Mouse (Mus musculus): ENCODE measurements around the gene Cdk5. TPM values are rescaled to one million over a fixed set of nuclear protein-coding genes. Genes with fewer than 3 reads are reported as not detected.

Cdk5 gene
- total RNA-seq, 2 experiments from 2014 or later: 138 to 149 TPM

- DNase-seq (ENCODE audit: low spot score in 2 of 2): no peak
- intact Hi-C loops (cut with DNase I): no loop called here
Measured at GRCm38 (mm10) chr5:24441187-24441586, 17.9 kb upstream of the Cdk5 start.

- no peak for DNase-seq (ENCODE audit: low spot score in 2 of 2)
- intact Hi-C loops (cut with DNase I): no loop called here
Measured at GRCm38 (mm10) chr5:24433993-24434392, 10.7 kb upstream of the Cdk5 start.

- intact Hi-C loops (cut with DNase I): no loop called here
- DNase-seq (ENCODE audit: low spot score in 2 of 2): no peak
Measured at GRCm38 (mm10) chr5:24428596-24428995, 5.3 kb upstream of the Cdk5 start.

DNA sequence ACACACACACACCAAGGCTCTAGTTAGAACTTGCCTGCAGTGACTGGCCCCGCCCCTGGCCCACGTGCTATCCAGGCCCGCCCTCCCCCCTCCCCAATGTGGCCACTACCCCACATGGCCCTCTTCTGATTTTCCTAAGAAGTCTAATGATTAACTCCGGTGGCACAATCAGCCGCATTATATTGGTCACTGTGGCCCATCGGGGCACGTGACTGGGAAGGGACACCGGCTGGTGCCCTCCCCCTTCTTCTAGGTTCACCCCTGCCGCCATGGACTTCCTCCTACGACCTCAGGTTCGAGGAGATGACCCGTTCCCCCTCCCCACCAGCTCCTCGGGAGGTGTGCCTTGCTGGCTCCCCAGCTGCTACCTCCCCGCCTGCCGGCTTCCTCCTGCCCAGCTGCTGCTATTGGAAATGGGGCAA, 4.7 kb upstream of the Cdk5 start:
- DNase-seq (ENCODE audit: low spot score in 2 of 2): no peak
- intact Hi-C loops (cut with DNase I): no loop called here

- intact Hi-C loops (cut with DNase I): no loop called here
- no peak for DNase-seq (ENCODE audit: low spot score in 2 of 2)
Measured at GRCm38 (mm10) chr5:24427285-24427633, 3.9 kb upstream of the Cdk5 start.

GRCm38 (mm10) chr5:24426556-24427284, 3.4 kb upstream of the Cdk5 start:
- intact Hi-C loops (cut with DNase I): no loop called here
- no peak for DNase-seq (ENCODE audit: low spot score in 2 of 2)

DNA sequence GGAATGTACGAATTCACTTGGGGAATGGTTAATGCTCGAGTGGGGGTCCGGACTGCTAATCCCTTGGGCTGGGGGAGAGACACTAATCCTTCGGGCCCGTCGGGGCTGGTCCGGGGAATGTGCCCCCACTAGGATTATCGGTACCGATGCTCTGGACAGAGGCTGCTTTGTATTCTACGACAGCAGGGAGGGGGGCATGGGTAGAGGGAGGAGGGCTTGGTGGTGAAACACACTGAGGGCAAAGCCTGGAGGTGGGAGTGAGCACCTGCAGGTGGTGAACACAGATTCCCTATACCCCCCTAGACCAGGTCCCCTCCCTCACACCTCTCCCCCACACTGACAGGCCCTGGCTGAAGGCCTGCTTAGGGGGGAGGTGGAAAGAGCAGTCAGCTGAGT, 2.7 kb upstream of the Cdk5 start:
- intact Hi-C loops (cut with DNase I): no loop called here
- DNase-seq (ENCODE audit: low spot score in 2 of 2): no peak

DNA sequence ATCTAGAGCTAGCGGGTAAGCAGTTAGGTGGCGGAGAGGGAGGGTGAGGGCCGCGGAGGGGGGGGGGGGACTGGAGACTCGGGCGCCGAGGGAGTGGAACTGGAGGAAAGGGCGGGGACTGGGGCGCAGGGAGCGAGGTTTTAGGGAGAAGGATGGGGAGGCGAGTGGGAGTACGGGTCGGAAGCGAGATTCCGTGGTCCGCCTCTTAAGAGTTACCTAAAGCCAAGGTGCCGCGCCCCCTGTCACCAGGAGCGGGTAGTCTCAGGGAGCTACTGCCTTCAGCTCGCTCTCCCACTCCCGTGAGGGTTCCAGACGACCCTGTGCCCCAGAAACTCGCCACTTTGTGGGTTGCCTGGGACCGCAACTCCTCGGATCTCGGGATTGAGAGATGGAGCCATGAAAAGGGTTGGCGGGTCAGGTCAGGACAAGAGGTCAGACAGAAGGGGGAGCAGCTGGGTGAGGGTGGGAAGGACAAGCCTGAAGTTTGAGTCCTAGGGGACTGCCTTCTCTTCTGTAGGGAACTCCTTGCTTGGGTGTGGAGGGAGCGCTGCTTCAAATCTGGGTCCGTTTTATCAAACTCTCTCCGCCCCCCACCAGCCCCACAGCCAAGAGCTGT, 2.2 kb upstream of the Cdk5 start:
- intact Hi-C loops (cut with DNase I): no loop called here
- DNase-seq (ENCODE audit: low spot score in 2 of 2): no peak

DNA sequence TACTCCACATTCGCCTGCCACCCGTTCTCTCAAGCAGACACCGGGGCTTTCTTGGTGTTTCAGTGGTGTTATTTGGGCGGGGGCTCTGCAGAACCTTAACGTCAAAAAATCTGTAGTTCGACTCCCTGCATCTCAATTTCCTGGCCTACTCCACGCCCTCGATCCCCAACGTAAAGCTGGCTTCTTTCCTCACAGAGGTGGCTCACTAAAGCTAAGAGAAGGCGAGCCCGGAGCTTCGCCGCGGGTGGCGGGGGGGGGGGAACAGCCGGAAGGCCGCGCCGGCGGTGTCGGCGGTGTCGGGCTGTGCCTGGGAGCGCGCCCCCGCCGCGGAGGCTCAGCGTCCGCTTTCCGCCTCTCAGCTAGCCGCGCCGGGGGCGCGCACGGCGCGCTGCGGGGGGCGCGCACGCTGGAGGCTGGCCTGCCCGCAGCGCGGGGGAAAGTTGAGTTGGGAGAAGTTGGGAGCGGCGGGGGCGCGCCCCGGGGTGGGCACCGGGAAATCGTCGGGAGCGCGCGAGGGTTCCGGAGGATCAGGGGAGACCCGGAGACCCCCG, 1.6 kb upstream of the Cdk5 start:
- peak; percentile 67 to 73 for DNase-seq (ENCODE audit: low spot score in 2 of 2)
- intact Hi-C loops (cut with DNase I): no loop called here

DNA sequence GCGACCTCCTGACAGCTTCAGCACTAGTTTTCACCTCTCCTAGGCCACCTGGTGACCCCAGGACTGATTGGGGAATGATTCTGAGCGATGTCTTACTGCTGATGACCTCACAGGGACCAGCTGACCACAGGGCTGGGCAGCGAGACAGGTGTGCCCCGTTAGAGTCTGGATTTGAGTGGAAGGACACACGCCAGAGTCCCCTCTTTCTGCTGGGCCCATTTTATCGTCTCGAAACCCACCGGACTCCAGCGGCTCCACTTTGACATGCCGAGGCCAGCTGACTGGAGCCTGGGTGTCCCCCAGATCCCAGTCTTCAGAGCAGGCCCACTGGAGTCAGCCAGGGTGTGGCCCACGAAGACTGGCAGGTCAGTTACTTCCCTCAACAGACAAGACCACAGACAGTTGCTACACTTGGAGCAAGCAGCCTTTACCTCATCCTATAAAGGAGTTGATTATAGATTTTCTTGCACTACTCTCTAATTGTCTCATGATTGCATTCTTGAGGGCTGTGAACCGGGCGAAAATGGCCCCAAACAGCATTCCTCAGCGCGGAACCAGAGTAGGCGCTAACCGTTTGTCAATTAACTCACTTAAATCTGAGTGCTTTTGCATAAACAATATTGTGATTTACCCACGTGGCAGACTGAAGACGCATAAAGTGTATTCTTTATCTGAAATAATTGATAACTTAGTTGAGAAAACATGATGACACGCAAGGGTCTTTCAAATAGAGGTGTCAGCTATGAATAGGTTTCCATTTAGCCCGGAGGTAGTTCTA, 863 bp upstream of the Cdk5 start:
- intact Hi-C loops (cut with DNase I): no loop called here
- peak in 1 of 2 experiments; percentile 30 for DNase-seq (ENCODE audit: low spot score in 2 of 2)

- intact Hi-C loops (cut with DNase I): no loop called here
Measured at GRCm38 (mm10) chr5:24420381-24420780, 2.9 kb downstream of the Cdk5 start.

DNA sequence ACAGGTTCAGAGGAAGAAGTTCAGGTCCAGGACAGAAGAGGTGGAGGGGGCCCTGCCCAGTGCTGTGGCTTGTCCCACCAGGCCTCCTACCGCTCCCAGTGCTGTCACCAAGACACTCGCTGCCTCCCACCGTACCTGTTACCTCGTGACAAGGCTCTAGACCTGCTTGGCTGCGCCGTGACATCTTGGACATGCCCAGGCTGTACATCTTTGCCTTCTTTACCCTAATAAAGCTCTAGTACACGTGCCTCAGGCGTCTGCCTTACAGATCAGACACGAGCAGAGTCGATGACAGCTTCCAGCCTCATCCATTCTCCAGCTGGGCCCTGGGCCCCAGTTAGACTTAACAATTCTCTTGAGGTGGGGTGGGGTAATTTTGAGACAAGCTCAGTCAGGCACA, 5.7 kb downstream of the Cdk5 start:
- intact Hi-C loops (cut with DNase I): no loop called here
- no peak for DNase-seq (ENCODE audit: low spot score in 2 of 2)

More at GRCm38 (mm10) chr5:24420381-24420780, 2.9 kb downstream of the Cdk5 start:
- DNase-seq (ENCODE audit: low spot score in 2 of 2): no peak

DNA sequence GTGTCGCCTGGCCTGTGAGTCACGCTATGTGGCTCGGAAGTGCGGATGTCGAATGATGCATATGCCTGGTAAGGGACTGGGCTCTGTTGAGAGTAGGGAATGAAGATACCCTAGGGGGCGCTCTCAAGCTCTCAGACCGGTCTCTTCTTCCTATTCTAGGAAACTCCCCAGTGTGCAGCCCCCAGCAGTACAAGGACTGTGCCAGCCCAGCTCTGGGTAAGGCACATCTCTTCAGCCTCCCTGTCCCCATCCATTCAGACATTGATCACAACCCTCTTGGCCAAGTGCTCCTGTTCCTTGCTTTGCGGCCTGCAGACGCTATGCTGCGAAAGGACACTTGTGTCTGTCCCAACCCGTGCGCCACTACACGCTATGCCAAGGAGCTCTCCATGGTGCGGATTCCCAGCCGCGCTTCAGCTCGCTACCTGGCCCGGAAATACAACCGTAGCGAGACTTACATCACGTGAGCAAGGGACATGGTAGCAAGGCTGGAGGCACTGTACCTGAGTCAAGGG, 7.1 kb downstream of the Cdk5 start:
- intact Hi-C loops (cut with DNase I): loop anchor here (1.0 kb wide), 1 partner anchor 54 kb away; no protein-coding TSS in a partner anchor
- DNase-seq (ENCODE audit: low spot score in 2 of 2): peak; percentile 78 to 87

- no peak for DNase-seq (ENCODE audit: low spot score in 2 of 2)
- intact Hi-C loops (cut with DNase I): no loop called here
Measured at GRCm38 (mm10) chr5:24413938-24414337, 9.4 kb downstream of the Cdk5 start.

- no peak for DNase-seq (ENCODE audit: low spot score in 2 of 2)
- intact Hi-C loops (cut with DNase I): no loop called here
Measured at GRCm38 (mm10) chr5:24413042-24413693, 10.2 kb downstream of the Cdk5 start, which contains the start of gene Asic3. TSS of gene Asic3 (plus strand) at chr5:24413392.

DNA sequence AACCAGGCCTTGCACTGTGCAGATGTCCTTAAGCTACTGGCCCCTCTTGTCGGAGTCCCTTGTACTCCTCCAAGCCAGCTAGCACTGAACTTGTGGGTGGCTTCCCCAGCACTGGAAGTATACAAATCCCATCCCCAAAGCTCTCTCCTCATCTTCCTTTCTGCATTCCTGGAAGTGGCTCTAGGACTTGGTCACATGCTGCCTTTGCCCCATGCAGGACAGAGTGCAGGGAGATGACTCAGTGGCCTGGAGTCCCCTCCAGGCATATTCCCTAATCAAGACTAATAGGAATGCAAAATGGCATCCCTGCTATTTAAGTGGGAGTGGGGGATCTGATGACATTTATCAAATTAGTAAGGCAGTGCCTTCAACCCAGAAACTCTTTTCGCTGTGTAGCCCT, 11.3 kb downstream of the Cdk5 start:
- no peak for DNase-seq (ENCODE audit: low spot score in 2 of 2)
- intact Hi-C loops (cut with DNase I): no loop called here

- intact Hi-C loops (cut with DNase I): no loop called here
- DNase-seq (ENCODE audit: low spot score in 2 of 2): no peak
Measured at GRCm38 (mm10) chr5:24409466-24409865, 13.9 kb downstream of the Cdk5 start.

DNA sequence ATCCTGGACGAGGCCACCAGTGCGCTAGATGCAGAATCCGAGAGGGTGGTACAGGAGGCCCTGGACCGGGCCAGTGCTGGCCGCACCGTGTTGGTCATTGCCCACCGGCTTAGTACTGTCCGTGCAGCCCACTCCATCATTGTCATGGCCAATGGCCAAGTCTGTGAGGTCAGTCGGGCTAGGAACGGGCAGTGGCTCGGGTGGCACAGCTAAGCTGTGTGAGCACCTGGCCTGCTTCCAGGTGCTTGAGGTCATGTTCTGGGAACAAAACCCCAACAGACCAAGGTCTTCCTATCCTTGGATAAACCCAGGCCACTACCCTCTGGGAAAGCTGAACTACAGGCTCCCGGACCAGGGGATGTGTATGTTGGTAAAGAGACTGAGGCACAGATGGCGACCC, 14.7 kb downstream of the Cdk5 start:
- intact Hi-C loops (cut with DNase I): no loop called here
- DNase-seq (ENCODE audit: low spot score in 2 of 2): no peak

- intact Hi-C loops (cut with DNase I): no loop called here
- no peak for DNase-seq (ENCODE audit: low spot score in 2 of 2)
Measured at GRCm38 (mm10) chr5:24405389-24405876, 17.9 kb downstream of the Cdk5 start.

All from left cerebral cortex, postnatal 14 days (tissue).